Mouse (Mus musculus) liver, embryonic 16.5 days (tissue): ENCODE measurements around the gene Dapk1. TPM values are rescaled to one million over a fixed set of nuclear protein-coding genes. Genes with fewer than 3 reads are reported as not detected.

Experiments
- ATAC-seq: fragments of 200-750 bp; cut with Nextera tagmentation; 2 replicates; pipeline ENCODE4 v1.8.0; 2017; ENCODE audit warnings: low read depth, mild to moderate bottlenecking, moderate number of reproducible peaks, moderate library complexity
- H3K27ac ChIP-seq: fragments of 300-500 bp; sonication (generic); 2 replicates; pipeline ENCODE4 v1.5.1; 2014; ENCODE audit warnings: mild to moderate bottlenecking, low read length
- H3K27me3 ChIP-seq: fragments of 300-500 bp; sonication (generic); 2 replicates; pipeline ENCODE4 v1.6.1; 2014; ENCODE audit warnings: low read depth, low read length, mixed read lengths; ENCODE audit not compliant: control insufficient read depth, insufficient read depth
- H3K36me3 ChIP-seq: fragments of 300-500 bp; sonication (generic); 2 replicates; pipeline ENCODE4 v1.6.1; 2014; ENCODE audit warnings: mild to moderate bottlenecking; ENCODE audit not compliant: control insufficient read depth, insufficient read depth
- H3K4me1 ChIP-seq: fragments of 300-500 bp; sonication (generic); 2 replicates; pipeline ENCODE4 v1.6.1; 2014; ENCODE audit warnings: low read depth, low read length, mixed read lengths; ENCODE audit not compliant: control insufficient read depth
- H3K4me2 ChIP-seq: fragments of 300-500 bp; sonication (generic); 2 replicates; pipeline ENCODE4 v1.6.1; 2014; ENCODE audit warnings: low read depth, low read length, mixed read lengths
- H3K4me3 ChIP-seq: fragments of 300-500 bp; sonication (generic); 2 replicates; pipeline ENCODE4 v1.5.1; 2014; ENCODE audit warnings: low read depth, mild to moderate bottlenecking, low read length
- H3K9ac ChIP-seq: fragments of 300-500 bp; sonication (generic); 2 replicates; pipeline ENCODE4 v1.6.1; 2014; ENCODE audit warnings: low read depth, low read length
- H3K9me3 ChIP-seq: fragments of 300-500 bp; sonication (generic); replicated peaks from 2 replicates; pipeline ENCODE4 v1.6.1; 2016; ENCODE audit warnings: low read length; ENCODE audit not compliant: control insufficient read depth
- WGBS: fragments of 180-500 bp; shearing (Covaris S2); extraction: QIAGEN DNeasy Blood & Tissue Kit; methylation state at CpG from one replicate; pipeline ENCODE4 v1.1.7; 2014; ENCODE audit not compliant: insufficient replicate concordance; 5-methylcytosine and 5-hydroxymethylcytosine counted together
- polyA plus RNA-seq: library from polyadenylated mRNA; unstranded; fragments of >200 nt; fragmentation: Nextera tagmentation; extraction: Ambion mirVana; gene quantifications from 2 replicates; pipeline ENCODE4 v1.2.1, GENCODE M21; 2015

Gene Dapk1
- polyA plus RNA-seq, 1 experiment from 2014 or later, result 8.9 TPM

DNA sequence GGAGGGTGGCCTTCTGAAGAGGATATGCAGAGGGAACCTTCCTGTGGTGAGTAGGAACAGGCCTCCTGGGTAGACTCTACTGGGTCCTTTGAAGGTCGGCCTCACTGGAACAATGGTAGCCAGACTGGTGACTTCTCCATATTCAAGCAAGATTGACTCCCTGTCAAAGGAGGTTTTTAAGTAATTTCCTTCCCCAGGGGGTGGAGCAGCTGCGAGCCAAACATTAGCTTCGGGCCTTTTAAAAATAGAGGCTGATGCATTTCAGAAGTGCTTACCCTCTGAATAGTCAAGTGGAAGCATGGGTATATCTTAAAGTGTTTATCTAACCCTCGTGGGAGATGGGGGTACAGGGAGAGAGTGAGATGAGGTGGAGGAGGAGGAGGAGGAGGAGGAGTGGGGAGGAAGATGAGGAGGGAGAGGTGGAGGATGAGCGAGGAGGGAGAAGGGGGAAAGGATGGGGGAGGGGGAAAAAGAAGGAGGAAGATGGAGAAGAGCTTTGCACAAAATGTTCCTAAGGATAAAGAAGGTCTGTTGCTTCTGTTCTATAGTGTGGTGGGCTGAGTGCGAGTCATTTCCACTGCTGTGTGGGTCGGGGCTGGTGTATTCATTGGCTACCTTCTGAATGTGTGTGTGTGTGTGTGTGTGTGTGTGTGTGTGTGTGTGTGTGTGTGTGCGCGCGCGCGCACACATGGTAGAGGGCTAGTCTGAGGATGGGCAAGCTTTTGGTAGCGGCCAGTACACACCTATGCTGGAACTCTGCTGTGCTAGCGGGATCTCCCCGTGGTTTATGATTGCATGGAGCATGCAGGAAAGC, 26.3 kb downstream of the Dapk1 start:
- H3K27me3 ChIP-seq, result no peaks in the 10 kb centered on the region
- H3K36me3 ChIP-seq, result no peaks in the 10 kb centered on the region
- H3K9me3 ChIP-seq, result no peaks in the 10 kb centered on the region
- ATAC-seq, result no peak
- H3K9ac ChIP-seq, result no peak overlapping the region
- H3K27ac ChIP-seq, result no peak overlapping the region
- no peaks in the 10 kb centered on the region for H3K4me1 ChIP-seq
- H3K4me2 ChIP-seq, result no peak overlapping the region
- WGBS, result 55% methylated on average over 15 of the region's 15 CpGs
- H3K4me3 ChIP-seq, result no peak overlapping the region

DNA sequence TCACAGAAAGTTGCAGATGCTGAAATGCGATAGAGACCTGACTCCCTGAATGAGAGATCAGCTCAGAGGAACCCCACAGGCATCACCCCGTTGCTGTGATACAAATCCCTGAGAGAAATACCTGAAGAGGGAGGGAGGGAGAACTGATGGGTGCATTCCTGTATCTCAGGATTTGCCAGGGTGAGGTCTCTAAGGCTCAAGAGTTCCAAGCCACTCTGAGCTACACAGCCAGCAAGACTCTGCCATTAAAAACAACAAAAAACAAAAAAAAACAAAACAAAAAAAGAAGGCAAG, 26.9 kb downstream of the Dapk1 start:
- no peak overlapping the region for H3K4me3 ChIP-seq
- WGBS, result 42% methylated on average over 2 of the region's 2 CpGs
- no peak for ATAC-seq
- no peak overlapping the region for H3K4me2 ChIP-seq
- H3K27me3 ChIP-seq, result no peaks in the 10 kb centered on the region
- H3K9me3 ChIP-seq, result no peaks in the 10 kb centered on the region
- no peaks in the 10 kb centered on the region for H3K4me1 ChIP-seq
- no peak overlapping the region for H3K9ac ChIP-seq
- H3K36me3 ChIP-seq, result no peaks in the 10 kb centered on the region
- H3K27ac ChIP-seq, result no peak overlapping the region

DNA sequence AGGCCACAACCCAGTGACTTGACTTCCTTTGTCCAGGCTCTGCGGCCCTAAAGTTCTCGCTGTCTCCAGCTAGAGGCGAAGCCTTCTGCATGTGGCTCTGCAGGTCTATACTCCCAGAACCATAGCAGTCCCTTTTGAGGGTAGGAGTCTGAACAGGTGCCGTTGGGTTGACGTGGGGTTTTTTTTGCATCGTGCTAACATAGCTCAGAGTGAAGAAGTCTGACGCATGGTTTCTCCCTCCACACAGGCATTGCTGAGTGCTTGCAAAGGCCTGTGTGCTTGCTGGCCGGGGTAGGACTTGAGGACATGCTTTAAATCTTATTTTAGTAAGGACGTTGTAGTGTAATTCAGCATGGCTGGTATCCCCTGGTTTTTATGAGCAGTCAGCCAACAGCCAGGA, 27.7 kb downstream of the Dapk1 start:
- no peaks in the 10 kb centered on the region for H3K9me3 ChIP-seq
- H3K27ac ChIP-seq, result no peak overlapping the region
- no peak overlapping the region for H3K4me3 ChIP-seq
- H3K27me3 ChIP-seq, result no peaks in the 10 kb centered on the region
- no peak for ATAC-seq
- H3K36me3 ChIP-seq, result no peaks in the 10 kb centered on the region
- H3K4me1 ChIP-seq, result no peaks in the 10 kb centered on the region
- 80% methylated on average over 9 of the region's 9 CpGs for WGBS
- no peak overlapping the region for H3K4me2 ChIP-seq
- H3K9ac ChIP-seq, result no peak overlapping the region

DNA sequence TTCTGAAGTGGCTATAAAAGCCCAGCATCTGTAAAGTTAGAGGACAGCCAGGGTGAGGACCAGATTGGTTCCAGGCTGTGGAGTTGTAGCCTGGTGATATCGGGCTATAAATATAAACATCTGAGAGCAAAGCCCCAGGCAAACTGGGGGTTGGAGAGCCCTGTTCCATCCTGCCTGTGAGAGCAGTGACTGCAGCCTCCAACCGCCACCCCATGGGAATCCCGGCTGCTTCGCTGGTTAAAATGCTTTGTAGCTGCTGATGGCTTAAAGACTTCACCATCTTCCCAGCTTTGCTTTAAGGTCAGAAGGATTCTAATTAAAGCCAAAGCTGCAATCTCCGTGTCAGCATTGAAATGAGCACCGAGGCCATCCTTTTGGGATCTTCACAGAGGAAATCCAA, 32.2 kb downstream of the Dapk1 start:
- H3K36me3 ChIP-seq, result no peaks in the 10 kb centered on the region
- no peak overlapping the region for H3K4me3 ChIP-seq
- 69% methylated on average over 6 of the region's 6 CpGs for WGBS
- no peak overlapping the region for H3K9ac ChIP-seq
- H3K9me3 ChIP-seq, result no peaks in the 10 kb centered on the region
- H3K4me2 ChIP-seq, result no peak overlapping the region
- no peak for ATAC-seq
- H3K27ac ChIP-seq, result no peak overlapping the region
- H3K27me3 ChIP-seq, result no peaks in the 10 kb centered on the region
- H3K4me1 ChIP-seq, result no peaks in the 10 kb centered on the region

DNA sequence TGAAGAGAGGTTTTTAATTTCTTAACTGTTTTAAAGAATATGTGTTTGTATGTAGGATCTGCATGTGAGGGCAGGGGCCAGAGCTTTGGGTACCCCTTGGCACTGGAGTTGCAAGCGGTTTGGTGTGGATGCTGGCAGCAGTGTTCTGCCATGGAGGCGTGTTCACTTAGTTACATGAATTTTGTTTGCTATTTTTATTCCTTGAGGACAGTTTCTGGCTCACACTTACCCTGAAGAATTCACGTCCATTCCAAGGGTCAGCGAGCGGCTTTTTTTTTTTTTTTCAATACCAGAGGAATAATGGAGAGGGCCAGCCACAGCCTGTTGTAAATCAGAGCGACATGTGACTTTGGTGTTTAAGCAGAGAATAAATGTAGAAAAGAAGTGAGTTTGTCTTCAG, 33.9 kb downstream of the Dapk1 start:
- Histone ChIP-seq H3K4me1 (no peaks in the 10 kb centered on the region; the same call in 1 of the 2 replicates), H3K9me3 (no peaks in the 10 kb centered on the region), H3K4me2 (no peak overlapping the region), H3K9ac (no peak overlapping the region), H3K36me3 (no peaks in the 10 kb centered on the region), H3K27ac (no peak overlapping the region), H3K27me3 (no peaks in the 10 kb centered on the region), H3K4me3 (no peak overlapping the region)
- no peak for ATAC-seq
- 67% methylated on average over 6 of the region's 6 CpGs for WGBS

DNA sequence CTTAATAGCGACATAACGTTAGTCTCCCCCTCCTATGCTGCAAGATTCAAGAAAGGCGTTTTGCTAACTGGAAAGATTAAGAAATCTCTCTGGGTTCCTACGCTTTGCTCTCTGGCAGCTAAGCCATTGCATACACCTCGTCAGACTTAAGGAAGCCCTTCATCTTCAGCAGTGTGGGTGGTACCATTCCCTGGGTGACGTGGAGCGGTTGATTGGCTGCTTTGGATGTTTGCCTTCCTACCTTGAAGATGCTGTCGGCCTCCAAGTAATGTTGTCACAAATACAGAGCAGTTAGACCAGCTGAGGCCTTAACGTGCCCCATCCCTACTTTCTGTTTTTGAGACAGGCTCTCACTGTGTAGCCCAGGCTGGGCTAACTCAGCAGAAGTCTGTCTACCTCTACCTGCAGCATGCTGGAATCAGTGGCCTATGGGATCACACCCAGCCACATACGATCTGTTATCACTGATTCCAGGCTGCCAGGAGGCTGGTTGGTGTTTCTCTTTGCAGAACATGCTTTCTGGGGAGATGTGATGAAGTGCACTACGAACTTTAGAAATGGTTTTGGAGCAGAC, 37.8 kb downstream of the Dapk1 start:
- Histone ChIP-seq H3K27me3 (no peaks in the 10 kb centered on the region), H3K4me3 (no peak overlapping the region), H3K4me1 (peaks cover 4% of the 10 kb centered on the region), H3K9ac (no peak overlapping the region), H3K27ac (no peak overlapping the region), H3K9me3 (no peaks in the 10 kb centered on the region), H3K36me3 (no peaks in the 10 kb centered on the region), H3K4me2 (no peak overlapping the region)
- 53% methylated on average over 11 of the region's 11 CpGs for WGBS
- ATAC-seq, result no peak

DNA sequence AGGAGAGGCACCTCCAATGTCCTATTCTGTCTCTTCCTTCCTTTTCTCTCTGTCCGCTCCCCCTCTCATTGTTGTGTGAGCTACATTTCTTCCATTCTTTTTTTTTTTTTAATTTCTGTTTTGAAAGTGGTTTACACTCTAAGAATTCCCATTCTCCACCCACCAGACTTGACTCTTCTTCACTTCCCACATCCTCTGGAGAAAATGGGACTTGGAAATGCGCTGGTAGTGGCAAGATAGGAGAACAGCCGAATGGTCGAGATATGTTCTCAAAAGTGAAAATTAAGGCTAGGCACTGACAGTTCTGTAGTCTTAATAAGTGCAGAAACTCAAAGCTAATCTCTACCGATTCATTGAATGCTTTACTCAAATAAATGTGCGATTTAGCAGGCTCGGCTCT, 38.7 kb downstream of the Dapk1 start:
- Histone ChIP-seq H3K4me2 (no peak overlapping the region), H3K36me3 (no peaks in the 10 kb centered on the region), H3K27me3 (no peaks in the 10 kb centered on the region), H3K27ac (no peak overlapping the region), H3K4me3 (no peak overlapping the region), H3K9ac (no peak overlapping the region), H3K4me1 (peaks cover 4% of the 10 kb centered on the region), H3K9me3 (no peaks in the 10 kb centered on the region)
- WGBS, result 75% methylated on average over 7 of the region's 7 CpGs
- no peak for ATAC-seq

DNA sequence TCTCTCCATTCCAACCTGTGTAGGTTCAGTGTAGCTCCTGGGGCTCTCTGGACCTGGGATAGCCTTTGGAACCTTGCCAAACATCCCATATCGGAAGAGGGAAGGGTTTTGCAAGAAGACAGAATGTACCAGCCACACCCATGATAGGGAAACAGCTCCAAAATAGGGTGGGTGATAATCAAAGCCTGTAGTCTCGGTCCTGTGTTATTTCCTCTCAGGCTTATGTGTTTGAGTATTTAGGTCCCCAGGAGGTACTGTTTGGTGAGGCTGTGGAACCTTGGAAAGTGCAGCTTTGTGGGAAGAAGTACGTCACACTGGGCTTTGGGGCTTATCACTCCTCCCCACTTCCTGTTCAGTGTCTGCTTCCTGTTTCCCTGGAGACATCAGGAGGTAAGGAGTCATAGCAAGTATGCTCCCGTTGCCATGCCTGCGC, 42.7 kb downstream of the Dapk1 start:
- no peak for ATAC-seq
- Histone ChIP-seq H3K36me3 (no peaks in the 10 kb centered on the region), H3K4me2 (no peak overlapping the region), H3K9ac (no peak overlapping the region), H3K27ac (no peak overlapping the region), H3K4me1 (peaks cover 4% of the 10 kb centered on the region), H3K9me3 (no peaks in the 10 kb centered on the region), H3K4me3 (no peak overlapping the region), H3K27me3 (no peaks in the 10 kb centered on the region)
- WGBS, result 28% methylated on average over 5 of the region's 5 CpGs

DNA sequence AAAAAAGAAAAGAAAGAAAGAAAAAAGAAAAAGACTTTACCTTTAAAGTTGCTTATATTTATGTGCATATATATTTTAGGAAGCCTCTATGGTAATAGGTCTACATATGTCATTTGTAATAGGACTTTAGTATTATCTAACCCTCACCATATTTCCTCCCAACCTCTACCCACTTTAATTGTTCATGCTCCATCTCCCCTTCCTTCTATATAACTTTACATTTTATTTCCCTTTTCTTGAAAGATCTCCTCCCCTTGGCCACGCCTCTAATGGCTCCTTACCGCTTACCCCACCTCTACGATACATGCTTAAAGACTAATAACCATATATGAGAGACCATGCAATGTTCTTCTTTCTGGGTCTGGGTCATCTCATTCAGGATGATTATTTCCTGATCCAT, 45.0 kb downstream of the Dapk1 start:
- Histone ChIP-seq H3K9ac (no peak overlapping the region), H3K27me3 (no peaks in the 10 kb centered on the region), H3K36me3 (no peaks in the 10 kb centered on the region), H3K4me2 (no peak overlapping the region), H3K27ac (no peak overlapping the region), H3K4me1 (peaks cover 4% of the 10 kb centered on the region), H3K4me3 (no peak overlapping the region), H3K9me3 (no peaks in the 10 kb centered on the region)
- WGBS, result 81% methylated on average over 3 of the region's 3 CpGs
- ATAC-seq, result no peak
